Mouse (Mus musculus) liver, postnatal 0 days (tissue): ENCODE data around the gene Susd1. TPM values are rescaled to one million over a fixed set of nuclear protein-coding genes. Genes with fewer than 3 reads are reported as not detected.

ENCODE experiments used
- ATAC-seq: fragments of 200-750 bp; cut with Nextera tagmentation; 2 replicates; pipeline ENCODE4 v1.8.0; 2017; ENCODE audit warnings: mild to moderate bottlenecking, moderate library complexity
- DNase-seq: peaks from one replicate; pipeline ENCODE4 v3.0.0-alpha.2; 2016
- H3K27ac ChIP-seq: fragments of 300-500 bp; sonication (generic); 2 replicates; pipeline ENCODE4 v1.5.1; 2014; ENCODE audit warnings: antibody characterized with exemption, moderate library complexity, mild to moderate bottlenecking, low read depth
- H3K27me3 ChIP-seq: fragments of 300-500 bp; sonication (generic); 2 replicates; pipeline ENCODE4 v1.6.1; 2014; ENCODE audit warnings: low read length, control low read depth, mixed read lengths; ENCODE audit not compliant: insufficient read depth
- H3K36me3 ChIP-seq: fragments of 300-500 bp; sonication (generic); replicated peaks from 2 replicates; pipeline ENCODE4 v1.6.1; 2014; ENCODE audit warnings: mild to moderate bottlenecking, control low read depth, low read length, moderate library complexity, mixed read lengths; ENCODE audit not compliant: insufficient read depth
- H3K4me1 ChIP-seq: fragments of 300-500 bp; sonication (generic); 2 replicates; pipeline ENCODE4 v1.6.1; 2014; ENCODE audit warnings: antibody characterized with exemption, mild to moderate bottlenecking, control low read depth; ENCODE audit not compliant: insufficient read depth
- H3K4me2 ChIP-seq: fragments of 300-500 bp; sonication (generic); 2 replicates; pipeline ENCODE4 v1.6.1; 2014; ENCODE audit warnings: low read depth, mild to moderate bottlenecking, low read length, moderate library complexity, mixed read lengths
- H3K4me3 ChIP-seq: fragments of 300-500 bp; sonication (generic); 2 replicates; pipeline ENCODE4 v1.5.1; 2014; ENCODE audit warnings: low read depth, low read length
- H3K9ac ChIP-seq: fragments of 300-500 bp; sonication (generic); replicated peaks from 2 replicates; pipeline ENCODE4 v1.6.1; 2014; ENCODE audit warnings: mild to moderate bottlenecking, moderate library complexity
- H3K9me3 ChIP-seq: fragments of 300-500 bp; sonication (generic); 2 replicates; pipeline ENCODE4 v1.6.1; 2016; ENCODE audit warnings: mild to moderate bottlenecking, control low read depth, low read length, mixed read lengths
- CTCF ChIP-seq: sonication (generic); IDR thresholded peaks from 2 replicates; pipeline ENCODE4 v1.5.1; 2016; ENCODE audit warnings: antibody characterized with exemption, low read depth
- EP300 ChIP-seq: IDR thresholded peaks from 2 replicates; pipeline ENCODE4 v1.6.1; 2016; ENCODE audit warnings: antibody characterized with exemption, low read depth, mild to moderate bottlenecking
- WGBS: fragments of 180-500 bp; shearing (Covaris S2); extraction: QIAGEN DNeasy Blood & Tissue Kit; methylation state at CpG from one replicate; pipeline ENCODE4 v1.1.7; 2014; ENCODE audit not compliant: insufficient replicate concordance; 5-methylcytosine and 5-hydroxymethylcytosine counted together
- polyA plus RNA-seq: library from polyadenylated mRNA; unstranded; fragments of >200 nt; fragmentation: Nextera tagmentation; extraction: Ambion mirVana; gene quantifications from 2 replicates; pipeline ENCODE4 v1.2.1, GENCODE M21; 2015

The Susd1 gene
- polyA plus RNA-seq, 1 experiment from 2014 or later: 7.2 TPM

- TF ChIP-seq EP300 (no peak), CTCF (no peak)
- Histone ChIP-seq H3K4me3 (no peak overlapping the region), H3K9me3 (no peaks in the 10 kb centered on the region), H3K4me1 (no peaks in the 10 kb centered on the region), H3K27ac (no peak overlapping the region), H3K9ac (no peak overlapping the region), H3K36me3 (peaks cover 7% of the 10 kb centered on the region; the same call in 1 of the 2 replicates), H3K4me2 (no peak overlapping the region), H3K27me3 (no peaks in the 10 kb centered on the region)
- ATAC-seq: no peak
- 92% methylated on average over 2 of the region's 2 CpGs for WGBS
- no peak for DNase-seq
Observed at GRCm38 (mm10) chr4:59350354-59350753, 88.1 kb downstream of the Susd1 start.

GRCm38 (mm10) chr4:59349425-59350185, 88.8 kb downstream of the Susd1 start:
- Histone ChIP-seq H3K4me2 (no peak overlapping the region), H3K4me1 (no peaks in the 10 kb centered on the region), H3K27ac (no peak overlapping the region), H3K9me3 (no peaks in the 10 kb centered on the region), H3K36me3 (peaks cover 6% of the 10 kb centered on the region; the same call in 1 of the 2 replicates), H3K4me3 (no peak overlapping the region), H3K9ac (no peak overlapping the region), H3K27me3 (no peaks in the 10 kb centered on the region)
- 63% methylated on average over 7 of the region's 7 CpGs for WGBS
- DNase-seq: no peak
- TF ChIP-seq CTCF (no peak), EP300 (no peak)
- ATAC-seq: no peak

GRCm38 (mm10) chr4:59340714-59341113, 97.7 kb downstream of the Susd1 start:
- Histone ChIP-seq H3K4me1 (peaks cover 5% of the 10 kb centered on the region; the same call in 1 of the 2 replicates), H3K4me3 (no peak overlapping the region), H3K27me3 (no peaks in the 10 kb centered on the region), H3K9ac (no peak overlapping the region), H3K36me3 (peaks cover 3% of the 10 kb centered on the region; the same call in 1 of the 2 replicates), H3K4me2 (no peak overlapping the region), H3K9me3 (no peaks in the 10 kb centered on the region), H3K27ac (no peak overlapping the region)
- peak; percentile 98 for TF ChIP-seq CTCF
- TF ChIP-seq EP300: no peak
- DNase-seq (peak; percentile 91), ATAC-seq (peak; percentile 72)
- 0% methylated on average over 3 of the region's 3 CpGs for WGBS

GRCm38 (mm10) chr4:59340046-59340445, 98.4 kb downstream of the Susd1 start:
- H3K36me3 ChIP-seq: peaks cover 4% of the 10 kb centered on the region; the same call in 1 of the 2 replicates
- no peak overlapping the region for H3K4me2 ChIP-seq
- ATAC-seq (no peak), DNase-seq (no peak)
- no peak for TF ChIP-seq CTCF
- TF ChIP-seq EP300: no peak
- peaks cover 7% of the 10 kb centered on the region; the same call in 1 of the 2 replicates for H3K4me1 ChIP-seq
- WGBS: 81% methylated on average over 5 of the region's 5 CpGs
- no peaks in the 10 kb centered on the region for H3K9me3 ChIP-seq
- no peak overlapping the region for H3K4me3 ChIP-seq
- H3K9ac ChIP-seq: no peak overlapping the region
- no peaks in the 10 kb centered on the region for H3K27me3 ChIP-seq
- H3K27ac ChIP-seq: peak overlapping the region; percentile 29; the same call in 1 of the 2 replicates

GRCm38 (mm10) chr4:59338896-59339535, 99.4 kb downstream of the Susd1 start:
- Histone ChIP-seq H3K9ac (no peak overlapping the region), H3K36me3 (peaks cover 5% of the 10 kb centered on the region; the same call in 1 of the 2 replicates), H3K27ac (no peak overlapping the region), H3K4me3 (no peak overlapping the region), H3K4me2 (no peak overlapping the region), H3K9me3 (no peaks in the 10 kb centered on the region), H3K4me1 (peaks cover 7% of the 10 kb centered on the region; the same call in 1 of the 2 replicates), H3K27me3 (no peaks in the 10 kb centered on the region)
- no peak for ATAC-seq
- 81% methylated on average over 8 of the region's 8 CpGs for WGBS
- TF ChIP-seq EP300: no peak
- no peak for TF ChIP-seq CTCF
- no peak for DNase-seq

GRCm38 (mm10) chr4:59337533-59337885, 100.9 kb downstream of the Susd1 start:
- ATAC-seq: no peak
- H3K4me3 ChIP-seq: no peak overlapping the region
- no peaks in the 10 kb centered on the region for H3K27me3 ChIP-seq
- no peak overlapping the region for H3K4me2 ChIP-seq
- H3K9me3 ChIP-seq: no peaks in the 10 kb centered on the region
- DNase-seq: no peak
- H3K4me1 ChIP-seq: peaks cover 17% of the 10 kb centered on the region
- 81% methylated on average over 6 of the region's 6 CpGs for WGBS
- H3K36me3 ChIP-seq: peaks cover 5% of the 10 kb centered on the region; the same call in 1 of the 2 replicates
- no peak for TF ChIP-seq CTCF
- no peak for TF ChIP-seq EP300
- H3K27ac ChIP-seq: peak overlapping the region; percentile 30; the same call in 1 of the 2 replicates
- no peak overlapping the region for H3K9ac ChIP-seq
